Mouse (Mus musculus) neutrophil, adult 5-6 weeks (primary cell): ENCODE measurements at regions not wholly inside any gene's neighbourhood (a gene's known extent, or its start where the extent isn't known, plus 50 kb on each side); places are given as distances from the start of the nearest gene placed in this dataset.
A peak's percentile ranks its signal among the peaks of the same experiment; 100 is the strongest.

Source experiments
- ATAC-seq: fragments of 151-379, 151-347 bp; 2 replicates; pipeline ENCODE4 v1.8.0; 2017; ENCODE audit warnings: mild to moderate bottlenecking, moderate TSS enrichment; ENCODE audit not compliant: insufficient number of reproducible peaks, poor library complexity, low FRiP score, severe bottlenecking; ENCODE audit errors: extremely low read depth

DNA sequence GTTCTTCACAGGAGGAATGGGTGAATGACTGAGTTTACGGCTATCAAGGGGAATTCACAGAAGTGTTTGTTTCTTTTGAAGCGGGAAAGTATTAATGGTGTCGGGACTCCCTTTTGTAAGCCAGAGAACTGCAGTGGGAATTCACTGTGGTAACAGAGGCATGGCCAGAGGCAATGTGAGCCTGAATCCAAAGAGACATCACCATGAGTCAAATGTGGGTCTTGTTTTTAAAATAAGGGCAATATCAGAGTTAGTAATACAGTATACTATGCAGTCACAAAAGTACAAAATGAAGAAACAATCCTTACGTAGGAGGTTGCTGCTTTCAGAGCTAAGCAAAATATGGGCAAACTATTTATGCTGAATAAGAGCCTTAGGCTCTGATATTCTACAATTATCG, 137.3 kb upstream of the Tnfaip3 start:
- ATAC-seq, result no peak

DNA sequence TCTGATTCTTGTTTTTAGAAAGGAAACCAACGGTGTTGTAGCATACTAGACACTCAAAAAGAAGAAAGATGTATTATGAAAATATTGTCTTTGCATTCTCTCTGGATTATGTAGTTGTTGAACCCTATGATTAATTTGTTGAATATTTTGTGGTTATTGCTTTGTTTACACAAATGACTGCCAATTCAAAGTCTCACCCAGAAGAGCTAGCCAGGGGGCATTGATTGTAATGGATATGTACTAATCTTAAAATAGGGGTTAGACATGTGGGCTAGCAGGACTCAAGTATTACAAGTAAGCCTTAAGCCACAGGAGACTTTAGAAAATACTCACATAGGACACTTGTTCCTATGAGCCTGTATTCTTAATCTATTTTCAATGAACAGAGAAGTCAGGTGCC, 135.3 kb upstream of the Tnfaip3 start:
- ATAC-seq, result no peak

DNA sequence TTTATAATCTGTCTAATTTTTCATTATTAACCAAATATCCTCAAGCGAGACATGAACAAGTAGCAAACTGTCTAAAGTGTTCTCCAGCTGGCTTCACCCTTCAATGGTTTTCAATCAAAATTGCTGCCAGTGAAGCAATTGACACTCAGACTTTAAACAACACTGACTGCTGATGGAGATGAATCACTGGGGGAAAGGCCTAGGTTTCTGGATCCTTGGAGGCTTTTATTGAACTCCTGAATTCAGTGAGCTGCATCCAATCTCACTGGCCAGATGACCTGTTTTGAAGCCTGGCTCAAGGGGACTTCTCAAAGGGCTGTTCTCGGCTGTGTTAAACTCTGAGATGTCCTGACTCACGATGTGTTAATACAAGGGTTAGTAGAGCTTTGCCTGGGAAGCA, 134.5 kb upstream of the Tnfaip3 start:
- no peak for ATAC-seq

DNA sequence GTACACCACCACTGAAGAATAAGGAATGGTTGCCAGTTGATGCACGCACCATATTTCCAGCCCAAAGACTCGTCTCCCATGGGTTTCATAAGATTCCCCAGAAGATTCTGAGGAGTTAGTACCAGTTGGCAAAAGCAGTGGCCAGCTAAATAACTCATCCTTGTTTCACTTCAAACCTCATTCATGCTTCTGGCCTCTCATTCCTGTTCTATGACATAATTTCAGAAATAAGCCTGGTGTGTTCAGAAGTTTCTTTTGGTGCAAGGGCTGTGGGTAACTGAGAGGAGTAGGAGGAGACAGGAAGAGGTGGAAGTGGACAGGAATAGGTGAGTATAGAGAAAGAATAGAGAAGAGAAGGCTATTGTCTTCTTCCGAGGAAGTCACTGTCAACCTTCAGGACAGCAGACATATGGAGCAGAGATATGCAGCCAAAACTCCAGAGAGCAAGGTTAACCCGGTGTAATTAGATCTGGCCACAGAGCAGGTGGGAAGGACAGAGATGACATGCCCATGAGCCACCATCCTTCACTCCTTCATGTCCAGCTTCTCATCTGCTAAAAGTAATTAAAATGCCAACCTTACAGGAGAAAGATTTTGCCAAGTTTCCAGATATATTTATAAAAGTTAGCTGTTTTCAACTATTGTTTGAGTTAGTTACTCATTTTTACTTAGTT, 133.9 kb upstream of the Tnfaip3 start:
- no peak for ATAC-seq

DNA sequence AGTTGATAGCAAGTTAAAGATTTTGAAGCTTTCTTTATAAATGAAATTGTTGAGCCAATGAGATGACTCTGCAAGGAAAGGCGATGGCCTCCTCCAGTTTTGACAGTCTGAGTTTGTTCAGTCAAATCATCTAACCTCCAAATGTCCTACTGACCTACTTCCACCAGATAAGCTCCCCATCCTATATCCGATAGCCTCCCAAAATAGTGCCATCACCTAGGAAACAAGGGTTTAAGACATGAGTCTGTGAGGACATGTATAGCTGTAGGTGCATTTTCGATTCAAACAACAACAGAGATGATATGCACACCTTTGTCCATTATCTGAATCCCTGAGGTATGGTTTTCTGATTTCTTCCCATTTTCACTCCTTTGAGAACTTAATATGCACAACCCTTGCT, 126.0 kb upstream of the Tnfaip3 start:
- no peak for ATAC-seq

DNA sequence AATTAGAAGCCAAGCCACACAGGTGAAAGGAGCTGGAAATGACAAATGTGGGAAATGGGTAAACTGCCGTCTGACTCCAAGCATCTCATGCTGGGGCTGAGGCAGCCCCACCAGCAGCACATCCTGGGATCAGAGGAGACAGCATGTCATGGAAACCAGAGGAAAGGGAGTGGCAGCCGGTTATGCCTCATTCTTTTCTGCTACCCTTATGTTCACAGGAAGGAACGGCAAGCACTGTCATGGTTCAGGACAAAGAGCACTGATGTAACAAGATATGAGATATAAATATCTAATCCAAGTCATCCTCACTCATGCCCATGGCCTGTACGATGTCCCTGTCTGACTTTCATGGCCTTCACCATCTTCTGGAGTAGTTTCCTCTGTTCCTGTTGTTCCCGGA, 125.2 kb upstream of the Tnfaip3 start:
- no peak for ATAC-seq

DNA sequence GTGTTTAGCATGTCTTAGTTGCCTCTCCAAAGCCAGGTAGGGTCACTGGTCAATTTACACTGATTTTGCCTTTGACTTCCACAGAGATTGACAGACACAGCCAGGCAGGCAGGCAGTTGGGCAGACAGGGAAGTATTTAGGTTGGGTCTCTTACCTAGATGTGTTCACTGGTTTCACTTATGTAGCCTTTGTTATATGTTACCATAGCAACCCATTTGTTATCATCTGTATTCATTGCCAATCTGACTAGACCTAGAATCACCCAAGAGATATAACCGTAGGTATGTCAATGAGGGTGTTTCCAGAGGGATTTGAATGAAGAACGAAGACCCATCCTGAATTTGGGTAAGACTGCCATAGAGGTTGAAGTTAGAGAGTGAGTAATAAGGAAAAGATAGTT, 123.8 kb upstream of the Tnfaip3 start:
- no peak for ATAC-seq

DNA sequence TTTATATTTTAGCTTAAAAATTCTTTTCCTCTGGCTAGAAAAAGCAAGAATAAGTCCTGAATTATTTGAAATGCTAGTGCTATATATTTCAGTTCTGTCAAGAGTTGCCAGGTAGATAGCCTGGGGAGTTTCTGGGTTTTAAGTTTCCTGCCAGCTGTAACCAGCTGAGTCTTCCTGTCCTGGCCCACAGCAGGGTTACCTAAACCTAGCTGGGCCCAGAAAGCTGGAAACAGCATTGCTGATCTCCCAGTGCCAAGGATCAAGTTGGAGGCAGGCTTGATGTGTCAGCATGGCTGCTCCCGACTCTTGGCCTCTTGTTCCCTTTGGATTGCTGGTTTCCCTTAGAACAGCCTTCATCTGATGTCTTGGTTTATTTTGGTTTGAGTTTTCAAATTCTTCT, 122.8 kb upstream of the Tnfaip3 start:
- ATAC-seq, result no peak

DNA sequence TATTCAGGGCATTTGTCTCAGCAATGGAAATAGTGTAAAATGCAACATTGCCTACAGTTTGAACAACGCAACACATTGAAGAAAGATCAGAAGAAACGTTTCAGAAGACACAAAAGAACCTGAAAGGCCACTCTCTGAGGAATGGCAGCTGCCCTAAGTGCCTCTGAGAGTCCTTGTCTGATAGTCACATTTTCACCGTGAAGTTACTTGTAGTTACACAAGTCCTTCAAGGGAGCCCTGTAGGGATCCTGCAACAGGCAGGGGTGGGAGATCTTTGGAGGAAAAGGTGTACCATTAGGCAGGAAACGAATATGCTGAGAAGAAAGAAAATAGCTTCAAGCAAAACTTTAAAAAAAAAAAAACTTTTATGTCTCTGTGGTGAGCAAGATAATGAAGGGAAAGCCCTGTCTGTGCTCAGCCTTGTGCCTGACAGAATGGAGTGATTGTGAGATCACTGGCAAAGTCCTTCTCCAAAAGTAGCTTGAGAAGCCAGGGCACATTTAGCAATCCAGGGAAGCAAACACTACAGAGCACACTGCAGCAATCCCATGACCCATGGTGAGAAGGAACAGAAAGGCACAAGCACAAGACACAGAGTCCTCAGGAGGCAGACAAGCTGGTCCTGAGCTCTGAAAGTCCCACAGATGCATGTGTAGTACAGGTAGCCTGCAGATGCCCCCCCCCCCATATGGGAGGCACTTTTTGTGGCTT, 112.3 kb upstream of the Tnfaip3 start:
- ATAC-seq, result no peak

DNA sequence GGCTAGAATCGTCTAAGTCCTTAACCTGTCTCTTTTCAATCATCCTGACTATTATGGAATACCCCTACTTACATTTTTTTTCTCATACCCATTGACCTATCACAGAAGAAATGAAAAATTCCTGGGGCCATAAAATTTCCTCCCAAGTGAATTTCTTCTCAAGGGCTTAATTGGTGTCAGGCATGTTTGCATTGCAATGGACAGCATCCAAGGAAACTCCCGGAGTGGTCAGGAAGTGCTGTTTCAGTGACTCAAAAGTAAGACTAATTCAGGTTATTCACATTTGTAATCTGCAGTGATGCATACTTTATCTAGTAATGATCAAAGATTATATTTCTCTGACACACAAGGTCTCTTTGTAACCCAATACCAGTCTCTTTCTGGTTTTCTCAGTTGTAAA, 111.5 kb upstream of the Tnfaip3 start:
- no peak for ATAC-seq

DNA sequence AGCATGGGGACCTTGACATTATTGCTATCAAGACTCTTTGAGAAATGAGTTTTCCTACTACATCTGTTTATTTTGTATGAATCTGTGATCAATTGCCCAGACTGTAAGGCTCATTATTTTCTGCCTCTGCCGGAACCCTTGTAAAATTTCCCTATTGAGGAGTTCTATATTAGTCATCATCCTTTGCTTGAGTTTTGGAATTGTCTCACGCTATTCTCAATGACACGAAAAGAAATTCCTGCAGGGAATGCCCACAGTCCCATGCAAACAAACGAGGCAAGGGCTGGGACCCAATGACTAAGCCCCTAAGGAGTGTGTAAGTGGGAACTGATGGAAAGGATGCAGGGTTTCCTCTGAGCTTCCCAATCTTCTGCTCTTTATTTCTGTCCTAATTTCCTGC, 111.0 kb upstream of the Tnfaip3 start:
- ATAC-seq, result no peak

DNA sequence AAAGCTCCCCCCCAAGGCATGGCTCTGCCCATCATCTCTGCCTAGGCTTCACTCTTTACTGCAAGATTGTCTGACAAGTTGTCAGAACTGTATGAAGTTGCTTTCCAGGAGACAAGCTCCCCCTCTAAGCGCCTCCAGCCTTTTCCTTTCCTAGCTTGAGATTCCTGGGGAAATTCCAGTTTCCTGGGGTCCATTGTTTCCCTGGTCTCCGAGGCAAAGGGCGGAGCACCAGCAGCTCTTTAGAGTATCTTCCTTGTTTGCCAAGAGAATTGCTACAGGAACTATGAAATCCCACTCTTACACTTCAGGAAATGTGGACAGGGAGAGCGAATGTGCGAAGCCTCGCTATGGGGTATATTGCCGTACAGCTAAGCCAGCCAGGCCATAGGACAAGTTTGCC, 108.2 kb upstream of the Tnfaip3 start:
- no peak for ATAC-seq

DNA sequence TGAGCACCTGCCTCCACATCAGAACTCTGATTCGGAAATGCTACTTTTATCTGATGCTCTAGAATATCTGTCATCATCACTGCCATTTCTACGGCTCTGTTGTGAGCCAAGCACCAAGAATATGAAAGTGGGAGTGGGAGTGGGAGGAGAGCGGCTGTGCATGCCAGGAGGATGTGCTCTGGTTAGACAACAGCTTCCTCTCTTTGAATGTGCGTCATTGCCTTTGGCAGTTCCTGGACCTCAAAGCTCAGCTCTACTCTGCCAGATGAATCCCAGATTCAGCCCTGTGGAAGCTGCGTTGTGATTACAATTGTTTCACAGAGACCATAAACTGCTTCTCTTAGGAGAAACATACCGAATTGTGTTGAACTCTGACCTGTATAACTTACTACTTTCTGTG, 106.8 kb upstream of the Tnfaip3 start:
- no peak for ATAC-seq

DNA sequence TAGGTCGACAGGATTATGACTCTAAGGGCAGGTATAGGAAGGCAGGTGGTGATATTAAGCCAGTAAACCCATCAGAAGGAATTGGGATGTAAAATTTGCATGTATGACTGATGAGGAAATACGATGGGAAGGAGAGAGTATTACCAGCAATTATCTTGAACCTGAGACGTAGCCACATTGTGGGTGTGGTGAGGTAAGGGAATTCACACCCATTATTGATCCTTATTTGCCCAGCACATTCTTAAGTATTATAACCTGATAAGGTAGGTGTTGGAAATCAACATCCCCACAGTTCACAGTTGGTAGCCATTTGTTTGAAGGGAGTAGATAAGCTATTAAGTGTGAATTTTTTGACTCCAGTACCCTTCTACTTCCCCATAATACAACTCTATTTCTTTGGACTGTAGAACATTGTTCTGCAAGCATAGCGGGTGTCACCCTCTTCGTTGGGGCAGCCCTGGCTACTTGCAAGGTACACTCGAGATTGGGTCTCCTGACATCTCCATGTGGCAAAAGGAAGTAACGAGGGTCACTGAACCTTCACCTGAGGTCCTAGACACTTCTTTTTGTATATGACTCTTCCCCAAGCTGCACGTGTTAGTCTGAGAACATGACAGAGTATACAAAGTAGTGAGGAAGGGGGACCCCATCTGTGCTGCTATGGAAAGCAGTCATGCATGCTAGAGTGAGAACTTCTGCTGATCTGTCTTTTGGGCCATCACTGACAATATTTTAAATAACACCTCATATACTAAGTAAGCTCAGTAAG, 104.0 kb upstream of the Tnfaip3 start:
- ATAC-seq, result no peak

DNA sequence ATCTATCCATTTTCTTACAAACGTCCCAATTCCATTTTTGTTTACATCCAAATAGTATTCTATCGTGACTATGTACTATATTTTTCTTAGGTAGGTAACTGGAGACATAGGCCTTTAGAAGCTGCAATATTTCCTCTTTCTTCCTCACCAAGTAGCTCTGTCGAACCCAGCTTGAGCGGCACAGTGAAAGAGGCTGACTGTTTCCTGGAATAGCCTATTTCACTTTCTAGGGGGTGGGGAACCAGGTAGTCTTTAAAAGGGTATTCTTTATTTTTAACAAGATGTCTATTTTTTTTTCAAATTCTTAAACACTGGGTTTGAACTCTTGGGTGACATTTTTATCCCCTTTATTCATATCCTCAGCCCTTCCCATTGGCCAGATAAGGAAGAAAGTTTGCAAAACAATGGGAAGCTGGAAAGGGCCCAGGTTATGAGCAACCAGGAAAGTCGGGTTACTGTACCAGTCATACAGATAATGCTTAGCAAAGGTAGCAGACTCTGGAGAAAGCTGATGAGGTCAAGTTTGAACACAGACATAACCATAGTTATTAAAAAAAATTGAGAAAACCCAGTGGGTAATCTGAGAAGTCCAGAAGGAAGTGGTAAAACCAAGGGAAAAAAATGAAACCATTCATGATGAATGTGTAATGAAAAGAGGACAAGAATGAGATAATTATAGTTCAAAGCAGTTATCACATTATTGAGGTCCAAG, 103.3 kb upstream of the Tnfaip3 start:
- no peak for ATAC-seq

DNA sequence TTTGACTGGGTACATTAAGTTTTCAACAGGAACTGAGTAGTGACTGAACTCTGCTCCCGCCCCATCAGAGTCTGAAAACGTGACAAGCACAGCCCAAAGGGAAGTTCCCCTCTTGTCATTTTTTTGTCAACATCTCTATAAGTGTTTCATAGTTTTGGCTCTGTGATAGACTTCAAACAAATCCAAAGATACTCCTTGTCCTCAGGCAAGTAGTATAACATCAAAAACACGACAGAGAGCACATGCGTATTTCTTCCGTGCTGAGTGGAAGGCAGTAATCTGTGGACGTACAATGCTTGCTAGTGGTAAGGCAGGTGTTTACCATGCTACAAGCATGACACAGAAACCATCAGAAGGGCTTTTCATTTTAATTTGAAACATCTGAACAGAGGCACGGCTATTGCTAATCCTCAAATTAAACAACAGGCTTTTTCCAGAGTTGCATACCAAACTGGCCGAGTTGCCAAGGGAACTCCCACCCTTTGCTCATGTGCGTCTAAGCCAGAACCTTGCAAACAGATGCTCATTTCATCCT, 101.7 kb upstream of the Tnfaip3 start:
- ATAC-seq, result peak; percentile 70

DNA sequence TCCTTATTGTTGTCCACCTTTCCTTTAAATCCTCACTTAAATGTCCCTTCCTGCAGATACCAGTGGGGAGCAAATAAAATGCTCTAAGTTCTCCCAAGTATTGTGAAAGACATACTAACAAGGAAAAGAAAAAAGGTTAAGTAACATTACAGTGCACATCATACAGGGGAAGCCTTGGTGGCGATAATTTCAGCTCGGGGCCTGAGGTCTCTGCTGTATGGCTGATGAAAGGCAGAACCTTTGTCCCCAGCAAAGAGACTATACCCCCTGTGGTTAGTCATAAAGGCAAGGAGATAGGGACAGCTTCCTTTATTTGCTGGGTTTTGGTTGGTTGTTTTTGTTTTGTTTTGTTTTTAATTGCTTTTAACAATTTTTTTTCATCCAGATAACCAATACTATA, 97.0 kb upstream of the Tnfaip3 start:
- no peak for ATAC-seq

DNA sequence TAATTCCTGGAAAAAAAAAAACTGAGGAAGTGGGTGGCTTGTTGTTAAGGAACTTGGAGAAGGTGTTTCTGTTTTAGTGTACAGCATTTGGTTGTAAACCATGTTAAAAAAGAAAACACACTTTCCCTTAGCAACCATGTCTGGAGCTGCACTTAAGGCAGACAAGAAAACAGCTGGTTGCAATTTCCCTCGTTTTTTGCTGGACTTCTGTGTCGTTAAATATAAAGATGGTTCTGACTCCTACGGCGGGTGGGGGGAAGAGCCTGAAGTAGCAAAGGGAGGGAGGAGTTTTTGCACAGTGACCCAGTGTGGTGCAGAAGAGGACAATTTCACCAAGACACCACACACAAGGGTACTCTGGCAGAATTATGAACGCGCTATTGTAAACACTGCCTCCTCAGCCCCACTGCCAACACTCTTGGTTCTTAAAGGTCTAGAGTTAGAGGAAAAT, 89.8 kb upstream of the Tnfaip3 start:
- ATAC-seq, result no peak

DNA sequence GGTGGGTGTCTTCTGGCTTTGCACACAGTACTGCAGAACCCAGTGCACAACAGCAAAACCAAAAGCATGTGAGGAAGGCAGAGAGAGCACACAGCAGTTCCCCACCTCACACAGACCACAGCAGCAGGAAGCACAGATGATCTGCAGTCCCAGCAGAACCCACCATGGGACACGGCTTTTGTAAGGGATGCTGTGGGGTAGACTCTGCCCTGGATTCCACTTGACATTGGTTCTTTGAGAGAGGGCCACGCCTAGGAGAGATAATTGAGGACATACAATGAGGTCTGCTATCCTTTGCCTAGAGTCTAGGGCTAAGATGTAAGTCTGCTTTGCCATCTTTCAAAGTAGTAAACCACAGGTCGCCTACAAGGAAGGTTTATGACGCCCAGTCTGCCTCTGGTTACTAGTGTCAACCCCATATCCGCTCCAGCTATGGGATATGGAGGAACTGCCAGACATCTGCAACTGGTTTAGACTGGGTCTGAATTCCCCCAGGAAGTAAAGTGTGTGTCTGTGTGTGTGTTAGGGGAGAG, 89.3 kb upstream of the Tnfaip3 start:
- ATAC-seq, result peak; percentile 33
